Comparison of ENCODE assay signal across 7 mouse cellular contexts in the genomic region with DNA sequence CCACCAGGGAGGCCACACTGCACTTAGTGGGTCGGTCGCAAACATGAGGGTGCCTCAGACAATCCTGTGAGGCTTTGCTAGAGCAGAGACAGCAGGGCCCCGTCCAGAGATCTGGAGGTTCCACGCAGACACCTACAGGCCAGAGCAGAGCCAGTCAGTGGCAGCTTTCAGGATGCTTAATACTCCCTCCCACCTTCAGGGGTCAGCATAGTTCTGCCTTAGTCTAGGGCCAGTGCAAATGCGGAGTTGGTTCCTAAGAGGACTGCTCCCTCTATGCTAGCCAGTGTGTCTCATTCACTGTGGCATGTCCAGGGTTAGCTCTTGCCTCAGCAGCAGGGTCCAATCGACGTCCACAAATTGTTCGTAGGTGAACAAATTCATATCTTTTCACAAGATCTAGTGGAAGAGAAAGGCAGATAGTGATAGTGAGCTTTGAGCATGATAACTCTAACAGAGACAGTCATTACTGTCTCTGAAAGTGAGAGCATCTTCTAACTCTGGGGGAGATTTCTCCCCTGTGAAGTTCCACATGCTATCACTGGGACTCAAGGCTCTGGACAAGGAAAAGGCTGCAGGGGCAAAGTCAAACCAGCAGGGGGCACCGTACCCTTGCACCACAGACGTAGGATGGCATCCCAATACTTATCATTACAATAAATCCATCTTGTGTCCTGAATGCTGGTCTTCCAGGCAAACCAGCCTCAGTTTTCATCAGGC. TPM values are rescaled to one million over a fixed set of nuclear protein-coding genes. Genes with fewer than 3 reads are reported as not detected.
A peak's percentile ranks its signal among the peaks of the same experiment; 100 is the strongest.
DNase-seq lines count a peak whose midpoint lies in the region; ATAC-seq lines count a peak whose summit lies in the region.

No protein-coding gene starts in this region.

- H3K9me3 ChIP-seq in embryonic facial prominence, embryonic 10.5 days, result peaks cover 4% of the 10 kb centered on the region; the same call in 1 of the 2 replicates
- H3K9me3 ChIP-seq in limb, embryonic 11.5 days (ENCODE audit: control insufficient read depth, low read length), result no peaks in the 10 kb centered on the region
- H3K9me3 ChIP-seq in midbrain, embryonic 14.5 days (ENCODE audit: control insufficient read depth, low read length), result no peaks in the 10 kb centered on the region

- peaks cover 3% of the 10 kb centered on the region; the same call in 1 of the 2 replicates for H3K27me3 ChIP-seq in embryonic facial prominence, embryonic 10.5 days (replicated peaks; ENCODE audit: low read depth, poor library complexity, severe bottlenecking)
- H3K27me3 ChIP-seq in limb, embryonic 11.5 days (ENCODE audit: control insufficient read depth, insufficient read depth, low read length), result no peaks in the 10 kb centered on the region
- H3K27me3 ChIP-seq in midbrain, embryonic 14.5 days (ENCODE audit: control insufficient read depth, insufficient read depth, low read length), result no peaks in the 10 kb centered on the region

- peak overlapping the region; percentile 44 for H3K27ac ChIP-seq in embryonic facial prominence, embryonic 10.5 days (replicated peaks)
- no peak overlapping the region for H3K27ac ChIP-seq in limb, embryonic 11.5 days (replicated peaks; ENCODE audit: low read depth, low read length)
- H3K27ac ChIP-seq in midbrain, embryonic 14.5 days (replicated peaks; ENCODE audit: low read depth, low read length), result no peak overlapping the region

- peak; percentile 78 for ATAC-seq in limb, embryonic 11.5 days (ENCODE audit: insufficient number of reproducible peaks, low FRiP score, low TSS enrichment, low read depth)
- peak; percentile 83; the same call in 1 of the 2 replicates for ATAC-seq in midbrain, embryonic 14.5 days (ENCODE audit: low FRiP score, low TSS enrichment)

- H3K4me2 ChIP-seq in limb, embryonic 11.5 days (ENCODE audit: low read depth, severe bottlenecking), result no peak overlapping the region
- 0 out of 2 replicates have a peak overlapping the region, but pooled peaks have one; percentile 10 for H3K4me2 ChIP-seq in midbrain, embryonic 14.5 days (ENCODE audit: low read length)

- DNase-seq in adrenal gland, postnatal 10 days, result peak; percentile 91
- DNase-seq in embryonic facial prominence, embryonic 10.5 days (ENCODE audit: low spot score), result peak; percentile 88
- DNase-seq in heart, adult 11 months, result peak; percentile 95
- peak; percentile 86 for DNase-seq in kidney, adult 18-20 months
- DNase-seq in limb, embryonic 11.5 days (ENCODE audit: low spot score), result peak; percentile 87
- peak; percentile 92 for DNase-seq in midbrain, embryonic 14.5 days
- peak; percentile 49 to 74 for DNase-seq in spleen, adult 18-20 months

- 32% methylated on average over 10 of the region's 10 CpGs for WGBS in embryonic facial prominence, embryonic 10.5 days
- 30% methylated on average over 10 of the region's 10 CpGs for WGBS in limb, embryonic 11.5 days
- WGBS in midbrain, embryonic 14.5 days, result 37% methylated on average over 10 of the region's 10 CpGs

- H3K9ac ChIP-seq in limb, embryonic 11.5 days (ENCODE audit: low read length), result no peak overlapping the region
- no peak overlapping the region; the same call in 1 of the 2 replicates for H3K9ac ChIP-seq in midbrain, embryonic 14.5 days (replicated peaks; ENCODE audit: low read length)

- H3K4me1 ChIP-seq in embryonic facial prominence, embryonic 10.5 days, result peaks cover 10% of the 10 kb centered on the region; the same call in 1 of the 2 replicates
- H3K4me1 ChIP-seq in limb, embryonic 11.5 days (ENCODE audit: control insufficient read depth, insufficient read depth, low read length), result 0 out of 2 replicates have a peak, but pooled peaks cover 2% of the 10 kb centered on the region
- no peaks in the 10 kb centered on the region for H3K4me1 ChIP-seq in midbrain, embryonic 14.5 days (ENCODE audit: control insufficient read depth, insufficient read depth, low read length)

- H3K4me3 ChIP-seq in embryonic facial prominence, embryonic 10.5 days, result no peak overlapping the region
- H3K4me3 ChIP-seq in limb, embryonic 11.5 days (ENCODE audit: low read depth, low read length), result no peak overlapping the region
- no peak overlapping the region for H3K4me3 ChIP-seq in midbrain, embryonic 14.5 days (replicated peaks; ENCODE audit: low read depth, low read length)

- H3K36me3 ChIP-seq in embryonic facial prominence, embryonic 10.5 days (replicated peaks), result no peaks in the 10 kb centered on the region
- H3K36me3 ChIP-seq in limb, embryonic 11.5 days (ENCODE audit: control insufficient read depth, insufficient read depth, low read length), result no peaks in the 10 kb centered on the region
- H3K36me3 ChIP-seq in midbrain, embryonic 14.5 days (ENCODE audit: control insufficient read depth, insufficient read depth, low read length), result no peaks in the 10 kb centered on the region

RNA-seq across cellular contexts. Expression of gene Lgalsl, which starts 36.5 kb away (rescaled TPM):
- total RNA-seq in adrenal gland, postnatal 10 days (2021), result 10 to 100 TPM; 32.1 to 39.1 TPM
- 28.7 and 30.2 TPM in 2 replicates for polyA plus RNA-seq in embryonic facial prominence, embryonic 10.5 days (2016; fragmentation: Nextera tagmentation; extraction: Ambion mirVana)
- polyA plus RNA-seq in limb, embryonic 11.5 days (2014; fragmentation: Nextera tagmentation; extraction: Ambion mirVana), result 28.1 and 29.6 TPM in 2 replicates
- polyA plus RNA-seq in midbrain, embryonic 14.5 days (2014; fragmentation: Nextera tagmentation; extraction: Ambion mirVana), result 62.9 and 72.9 TPM in 2 replicates

RNA-seq across cellular contexts. Expression of gene Aftph, which starts 53.0 kb away (rescaled TPM):
- 10 to 100 TPM; 35.9 to 44.4 TPM for total RNA-seq in adrenal gland, postnatal 10 days (2021)
- polyA plus RNA-seq in embryonic facial prominence, embryonic 10.5 days (2016; fragmentation: Nextera tagmentation; extraction: Ambion mirVana), result 17.6 and 18.6 TPM in 2 replicates
- polyA plus RNA-seq in limb, embryonic 11.5 days (2014; fragmentation: Nextera tagmentation; extraction: Ambion mirVana), result 16.5 and 19.0 TPM in 2 replicates
- 34.3 and 44.8 TPM in 2 replicates for polyA plus RNA-seq in midbrain, embryonic 14.5 days (2014; fragmentation: Nextera tagmentation; extraction: Ambion mirVana)
